Mouse (Mus musculus) adrenal gland, postnatal 14 days (tissue): Measurements from ENCODE around the gene Rhox7a. TPM values are rescaled to one million over a fixed set of nuclear protein-coding genes. Genes with fewer than 3 reads are reported as not detected.
"Not testable (repeated sequence)": the region's sequence is repeated elsewhere in the genome, so short reads cannot be mapped to it uniquely, and the experiment has no call there.

Experiments used
- DNase-seq: peaks from one replicate; pipeline ENCODE4 v3.0.0; 2021; ENCODE audit warnings: mixed read lengths
- long read RNA-seq, 2 experiments: library from polyadenylated mRNA; stranded (forward); transcript quantifications; one replicate each; pipeline ENCODE4 v2.0.0; 2021
- total RNA-seq: library from RNA; stranded (reverse); gene quantifications from 2 replicates; pipeline ENCODE4 v1.2.3, GENCODE M21; 2021

Rhox7a gene
- not detected in 2 replicates for total RNA-seq
- long read RNA-seq, experiment 1 = 0 reads
- long read RNA-seq, experiment 2 = 0 reads

- DNase-seq = not testable (repeated sequence)
These were observed at the start of gene Rhox7a for GRCm38 (mm10) chrX:37831386-37831785. Gene Rhox7a, plus strand, starts transcription at chrX:37831686.

GRCm38 (mm10) chrX:37807286-37808080, 24.0 kb upstream of the Rhox7a start:
- no peak for DNase-seq

GRCm38 (mm10) chrX:37809396-37809795, 22.1 kb upstream of the Rhox7a start:
- DNase-seq = no peak

GRCm38 (mm10) chrX:37811179-37811578, 20.3 kb upstream of the Rhox7a start:
- peak; percentile 44 for DNase-seq

- no peak for DNase-seq
These were observed 15.8 kb upstream of the Rhox7a start for GRCm38 (mm10) chrX:37815665-37816064.

- DNase-seq = not testable (repeated sequence)
These were observed 4.9 kb upstream of the Rhox7a start, which contains the start of gene Rhox6 for GRCm38 (mm10) chrX:37826610-37827009. Gene Rhox6, plus strand, starts transcription at chrX:37826910.

GRCm38 (mm10) chrX:37871641-37872040, 40.2 kb downstream of the Rhox7a start:
- no peak for DNase-seq

- DNase-seq = no peak
These were observed 47.4 kb downstream of the Rhox7a start, which contains the start of gene Rhox8 for GRCm38 (mm10) chrX:37878844-37879243. Gene Rhox8, minus strand, starts transcription at chrX:37878944.

Other genes starting within 250 kb of the Rhox7a start
- not detected in 2 replicates for gene Rhox4f, start 224.0 kb upstream of the Rhox7a start, total RNA-seq
- gene Rhox3g, start 203.1 kb upstream of the Rhox7a start, total RNA-seq = not detected in 2 replicates
- gene Rhox2g, start 188.2 kb upstream of the Rhox7a start, total RNA-seq = not detected in 2 replicates
- not detected in 2 replicates for gene Rhox4g, start 180.4 kb upstream of the Rhox7a start, total RNA-seq
- not detected in 2 replicates for gene Rhox3h, start 162.9 kb upstream of the Rhox7a start, total RNA-seq
- gene Rhox2h, start 158.4 kb upstream of the Rhox7a start, total RNA-seq = not detected in 2 replicates
- not detected in 2 replicates for gene Rhox5, start 26.8 kb upstream of the Rhox7a start, total RNA-seq
- not detected in 2 replicates for gene Rhox6, start 4.8 kb upstream of the Rhox7a start, total RNA-seq
- not detected in 2 replicates for gene Rhox8, start 47.3 kb downstream of the Rhox7a start, total RNA-seq
- gene Rhox7b, start 65.5 kb downstream of the Rhox7a start, total RNA-seq = not detected in 2 replicates
- gene Rhox9, start 70.1 kb downstream of the Rhox7a start, total RNA-seq = not detected in 2 replicates
- not detected in 2 replicates for gene Btg1-ps1, start 187.1 kb downstream of the Rhox7a start, total RNA-seq
- gene Btg1-ps2, start 211.4 kb downstream of the Rhox7a start, total RNA-seq = not detected in 2 replicates
- gene Rhox10, start 234.8 kb downstream of the Rhox7a start, total RNA-seq = not detected in 2 replicates